Mouse (Mus musculus) stomach, embryonic 15.5 days (tissue): Measurements from ENCODE around the gene Stx8. TPM values are rescaled to one million over a fixed set of nuclear protein-coding genes. Genes with fewer than 3 reads are reported as not detected.
A peak's percentile ranks its signal among the peaks of the same experiment; 100 is the strongest.

Source experiments
- ATAC-seq: fragments of 200-750 bp; cut with Nextera tagmentation; 2 replicates; pipeline ENCODE4 v1.8.0; 2017; ENCODE audit warnings: low read depth, moderate number of reproducible peaks, moderate TSS enrichment; ENCODE audit not compliant: insufficient read depth, low FRiP score
- H3K27ac ChIP-seq: fragments of 300-500 bp; sonication (generic); 2 replicates; pipeline ENCODE4 v1.5.1; 2015; ENCODE audit warnings: mild to moderate bottlenecking, inconsistent platforms
- H3K27me3 ChIP-seq: fragments of 300-500 bp; sonication (generic); replicated peaks from 2 replicates; pipeline ENCODE4 v1.6.1; 2015; ENCODE audit warnings: inconsistent platforms
- H3K36me3 ChIP-seq: fragments of 300-500 bp; sonication (generic); 2 replicates; pipeline ENCODE4 v1.6.1; 2015; ENCODE audit warnings: inconsistent platforms
- H3K4me1 ChIP-seq: fragments of 300-500 bp; sonication (generic); 2 replicates; pipeline ENCODE4 v1.6.1; 2015; ENCODE audit warnings: inconsistent platforms
- H3K4me2 ChIP-seq: fragments of 300-500 bp; sonication (generic); 2 replicates; pipeline ENCODE4 v1.6.1; 2015; ENCODE audit warnings: mild to moderate bottlenecking, inconsistent platforms
- H3K4me3 ChIP-seq: fragments of 300-500 bp; sonication (generic); replicated peaks from 2 replicates; pipeline ENCODE4 v1.5.1; 2015; ENCODE audit warnings: inconsistent platforms
- H3K9ac ChIP-seq: fragments of 300-500 bp; sonication (generic); 2 replicates; pipeline ENCODE4 v1.6.1; 2015; ENCODE audit warnings: inconsistent platforms
- H3K9me3 ChIP-seq: fragments of 300-500 bp; sonication (generic); 2 replicates; pipeline ENCODE4 v1.6.1; 2016; ENCODE audit warnings: inconsistent platforms
- WGBS: fragments of 180-500 bp; shearing (Covaris S2); methylation state at CpG from one replicate; pipeline ENCODE4 v1.1.7; 2015; 5-methylcytosine and 5-hydroxymethylcytosine counted together
- polyA plus RNA-seq: library from polyadenylated mRNA; unstranded; fragments of >200 nt; fragmentation: Nextera tagmentation; extraction: Ambion mirVana; gene quantifications from 2 replicates; pipeline ENCODE4 v1.2.1, GENCODE M21; 2015

The Stx8 gene
- polyA plus RNA-seq, 1 experiment from 2014 or later: 55.9 TPM

DNA sequence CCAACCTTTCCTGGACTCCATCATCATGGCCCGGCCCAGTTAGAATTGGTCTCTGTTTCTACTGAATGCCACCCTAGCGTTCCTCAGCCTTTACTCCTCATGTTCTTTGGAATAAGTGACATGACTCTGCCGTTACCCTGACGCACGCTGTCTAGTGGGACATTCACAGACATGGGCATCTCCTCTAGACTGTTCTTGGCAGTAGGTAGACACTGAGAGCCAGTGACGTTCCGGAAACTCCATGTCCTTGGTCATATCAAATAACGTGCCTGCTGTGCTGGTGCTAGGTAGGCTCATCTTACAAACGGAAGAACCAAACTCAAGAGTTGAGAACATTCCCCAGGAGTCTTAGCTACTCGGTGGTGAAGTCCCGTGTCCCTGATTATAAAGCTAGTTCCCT, 231.5 kb downstream of the Stx8 start:
- peaks cover 39% of the 10 kb centered on the region for H3K4me1 ChIP-seq
- no peak overlapping the region for H3K4me2 ChIP-seq
- no peak overlapping the region for H3K4me3 ChIP-seq
- WGBS: 88% methylated on average over 11 of the region's 11 CpGs
- no peak overlapping the region for H3K9ac ChIP-seq
- H3K36me3 ChIP-seq: no peaks in the 10 kb centered on the region
- no peaks in the 10 kb centered on the region for H3K9me3 ChIP-seq
- H3K27me3 ChIP-seq: no peaks in the 10 kb centered on the region
- H3K27ac ChIP-seq: no peak overlapping the region
- ATAC-seq: no peak

- no peaks in the 10 kb centered on the region for H3K9me3 ChIP-seq
- no peak overlapping the region for H3K9ac ChIP-seq
- H3K4me3 ChIP-seq: no peak overlapping the region
- H3K4me1 ChIP-seq: peaks cover 39% of the 10 kb centered on the region
- WGBS: 43% methylated on average over 10 of the region's 10 CpGs
- H3K36me3 ChIP-seq: no peaks in the 10 kb centered on the region
- H3K4me2 ChIP-seq: no peak overlapping the region
- no peak overlapping the region for H3K27ac ChIP-seq
- H3K27me3 ChIP-seq: no peaks in the 10 kb centered on the region
- no peak for ATAC-seq
These were observed 232.7 kb downstream of the Stx8 start for GRCm38 (mm10) chr11:68198696-68199095.

DNA sequence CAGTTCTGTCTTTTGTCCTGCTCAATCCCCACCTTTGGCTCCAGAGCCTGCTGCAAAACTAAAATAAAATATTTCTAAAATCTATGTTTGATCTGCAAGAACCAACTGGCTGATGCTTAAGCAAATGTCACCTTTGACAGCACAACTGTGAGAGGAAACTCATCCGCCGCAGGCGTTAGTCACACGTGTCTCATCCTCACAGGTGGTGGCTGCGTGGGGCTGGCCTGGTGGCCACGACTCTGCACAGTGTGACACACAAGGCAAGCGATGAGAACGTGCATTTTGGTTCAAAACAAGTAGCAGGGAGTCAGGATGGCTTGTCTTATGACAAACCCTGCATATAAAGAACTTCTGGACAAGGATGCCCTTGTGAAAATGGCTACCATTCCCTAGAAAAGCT, 233.1 kb downstream of the Stx8 start:
- Histone ChIP-seq H3K9ac (no peak overlapping the region), H3K4me3 (no peak overlapping the region), H3K4me2 (no peak overlapping the region), H3K27ac (0 out of 2 replicates have a peak overlapping the region, but pooled peaks have one; percentile 60), H3K27me3 (no peaks in the 10 kb centered on the region), H3K9me3 (no peaks in the 10 kb centered on the region), H3K36me3 (no peaks in the 10 kb centered on the region), H3K4me1 (peaks cover 37% of the 10 kb centered on the region)
- ATAC-seq: no peak
- 60% methylated on average over 8 of the region's 8 CpGs for WGBS

GRCm38 (mm10) chr11:68199801-68200423, 233.9 kb downstream of the Stx8 start:
- ATAC-seq: peak; percentile 54; the same call in 1 of the 2 replicates
- H3K36me3 ChIP-seq: no peaks in the 10 kb centered on the region
- 0 out of 2 replicates have a peak overlapping the region, but pooled peaks have one; percentile 14 for H3K4me2 ChIP-seq
- peaks cover 35% of the 10 kb centered on the region for H3K4me1 ChIP-seq
- no peak overlapping the region for H3K9ac ChIP-seq
- 15% methylated on average over 10 of the region's 10 CpGs for WGBS
- H3K27ac ChIP-seq: peak overlapping the region; percentile 60; the same call in 1 of the 2 replicates
- no peak overlapping the region for H3K4me3 ChIP-seq
- H3K9me3 ChIP-seq: no peaks in the 10 kb centered on the region
- no peaks in the 10 kb centered on the region for H3K27me3 ChIP-seq

DNA sequence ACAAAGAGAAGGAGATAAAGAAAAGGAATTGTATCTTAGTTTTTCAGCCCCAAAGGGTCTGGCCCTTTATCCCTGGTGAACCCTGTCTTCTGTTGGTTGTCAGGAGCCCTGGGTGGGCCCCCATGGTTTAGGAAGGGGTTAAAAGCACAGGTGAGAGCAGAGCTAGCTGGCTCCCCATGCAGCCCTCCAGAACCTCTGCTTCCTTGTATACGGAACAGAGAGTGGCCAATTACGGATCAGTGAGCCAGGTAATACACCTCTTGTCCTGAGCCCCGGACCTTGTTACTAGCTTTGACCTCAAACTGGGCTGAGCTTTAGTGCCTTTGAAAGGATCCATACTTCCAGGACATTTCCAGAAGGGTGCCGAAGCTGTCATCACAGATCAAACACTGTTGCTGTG, 234.5 kb downstream of the Stx8 start:
- no peaks in the 10 kb centered on the region for H3K27me3 ChIP-seq
- no peak overlapping the region for H3K4me2 ChIP-seq
- 65% methylated on average over 4 of the region's 4 CpGs for WGBS
- H3K36me3 ChIP-seq: no peaks in the 10 kb centered on the region
- no peak overlapping the region for H3K9ac ChIP-seq
- peak overlapping the region; percentile 60; the same call in 1 of the 2 replicates for H3K27ac ChIP-seq
- no peak overlapping the region for H3K4me3 ChIP-seq
- ATAC-seq: no peak; the same call in 1 of the 2 replicates
- H3K9me3 ChIP-seq: no peaks in the 10 kb centered on the region
- H3K4me1 ChIP-seq: peaks cover 36% of the 10 kb centered on the region

- Histone ChIP-seq H3K27me3 (no peaks in the 10 kb centered on the region), H3K4me1 (peaks cover 30% of the 10 kb centered on the region), H3K4me2 (no peak overlapping the region), H3K27ac (no peak overlapping the region), H3K9me3 (no peaks in the 10 kb centered on the region), H3K4me3 (no peak overlapping the region), H3K36me3 (no peaks in the 10 kb centered on the region), H3K9ac (no peak overlapping the region)
- 50% methylated on average over 1 of the region's 1 CpGs for WGBS
- ATAC-seq: no peak
These were observed 235.1 kb downstream of the Stx8 start for GRCm38 (mm10) chr11:68201063-68201462.

- Histone ChIP-seq H3K4me2 (no peak overlapping the region), H3K36me3 (no peaks in the 10 kb centered on the region), H3K4me3 (no peak overlapping the region), H3K27ac (no peak overlapping the region), H3K27me3 (no peaks in the 10 kb centered on the region), H3K4me1 (peaks cover 24% of the 10 kb centered on the region), H3K9ac (no peak overlapping the region), H3K9me3 (no peaks in the 10 kb centered on the region)
- 86% methylated on average over 10 of the region's 10 CpGs for WGBS
- ATAC-seq: no peak
These were observed 235.9 kb downstream of the Stx8 start for GRCm38 (mm10) chr11:68201811-68202459.

GRCm38 (mm10) chr11:68202561-68202960, 236.6 kb downstream of the Stx8 start:
- Histone ChIP-seq H3K4me1 (peaks cover 24% of the 10 kb centered on the region), H3K27ac (no peak overlapping the region), H3K4me3 (no peak overlapping the region), H3K9me3 (no peaks in the 10 kb centered on the region), H3K4me2 (no peak overlapping the region), H3K27me3 (no peaks in the 10 kb centered on the region), H3K36me3 (no peaks in the 10 kb centered on the region), H3K9ac (no peak overlapping the region)
- WGBS: 60% methylated on average over 10 of the region's 10 CpGs
- no peak for ATAC-seq

- Histone ChIP-seq H3K27ac (no peak overlapping the region), H3K36me3 (no peaks in the 10 kb centered on the region), H3K9me3 (no peaks in the 10 kb centered on the region), H3K9ac (no peak overlapping the region), H3K4me2 (no peak overlapping the region), H3K4me1 (peaks cover 24% of the 10 kb centered on the region), H3K27me3 (no peaks in the 10 kb centered on the region), H3K4me3 (no peak overlapping the region)
- WGBS: 70% methylated on average over 10 of the region's 10 CpGs
- no peak for ATAC-seq
These were observed 237.8 kb downstream of the Stx8 start for GRCm38 (mm10) chr11:68203658-68204315.

DNA sequence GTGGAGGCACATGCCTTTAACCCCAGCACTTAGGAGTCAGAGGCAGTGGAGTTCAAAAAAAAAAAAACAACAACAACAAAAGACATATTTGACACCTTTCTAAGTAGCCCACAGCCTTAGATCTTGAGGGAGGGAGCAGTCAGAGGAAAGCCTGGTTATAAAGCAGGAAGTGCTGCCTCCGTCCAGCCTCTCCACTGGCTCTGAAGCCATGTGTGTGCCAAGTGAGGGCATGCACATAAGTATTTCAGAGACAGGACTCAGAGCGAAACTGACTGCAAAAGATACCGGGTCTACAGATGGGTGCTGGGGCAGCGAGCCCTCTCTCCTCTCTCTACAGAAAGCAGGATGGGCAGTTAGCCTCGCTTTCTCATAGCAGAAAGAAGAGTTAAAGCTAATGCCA, 238.4 kb downstream of the Stx8 start:
- Histone ChIP-seq H3K4me1 (peaks cover 21% of the 10 kb centered on the region), H3K27me3 (no peaks in the 10 kb centered on the region), H3K9me3 (no peaks in the 10 kb centered on the region), H3K27ac (no peak overlapping the region), H3K9ac (no peak overlapping the region), H3K4me3 (no peak overlapping the region), H3K36me3 (no peaks in the 10 kb centered on the region), H3K4me2 (no peak overlapping the region)
- 70% methylated on average over 5 of the region's 5 CpGs for WGBS
- no peak for ATAC-seq

DNA sequence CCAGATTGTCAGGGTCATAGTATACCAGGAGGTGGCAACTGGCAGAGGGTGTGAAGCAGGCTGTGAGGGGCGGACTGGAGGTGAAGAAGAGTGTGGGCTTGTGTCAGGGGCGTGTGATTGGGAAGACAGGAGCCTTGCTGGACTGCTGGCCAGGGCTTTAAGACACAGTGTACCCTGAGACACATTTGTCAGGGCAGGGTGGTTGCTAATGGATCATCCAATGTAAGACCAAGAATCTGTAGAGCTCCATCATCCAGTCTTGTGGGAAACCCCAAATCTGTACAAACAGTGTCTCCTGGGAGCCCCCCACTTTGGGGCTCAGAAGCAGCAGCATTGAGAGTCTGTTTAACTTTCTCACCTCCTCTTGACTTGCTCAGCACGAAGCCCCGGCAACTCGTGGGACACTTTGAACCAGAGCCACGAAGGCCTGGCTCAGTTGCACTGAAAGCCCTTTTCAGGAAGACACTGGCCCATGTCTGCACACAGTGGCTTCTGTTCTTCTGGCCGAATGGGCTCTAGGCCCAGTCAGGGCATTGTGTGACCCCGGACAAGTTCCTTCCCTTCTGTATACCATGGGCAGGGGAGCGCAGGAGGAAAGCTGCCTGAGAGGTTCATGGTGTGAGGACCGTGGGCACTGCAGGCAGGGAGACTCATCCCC, 239.7 kb downstream of the Stx8 start:
- H3K4me2 ChIP-seq: no peak overlapping the region
- no peaks in the 10 kb centered on the region for H3K36me3 ChIP-seq
- H3K4me1 ChIP-seq: peaks cover 10% of the 10 kb centered on the region
- H3K9ac ChIP-seq: no peak overlapping the region
- H3K27ac ChIP-seq: no peak overlapping the region
- H3K27me3 ChIP-seq: no peaks in the 10 kb centered on the region
- no peak overlapping the region for H3K4me3 ChIP-seq
- no peak for ATAC-seq
- WGBS: 80% methylated on average over 10 of the region's 10 CpGs
- H3K9me3 ChIP-seq: no peaks in the 10 kb centered on the region

- ATAC-seq: no peak
- Histone ChIP-seq H3K36me3 (no peaks in the 10 kb centered on the region), H3K9me3 (no peaks in the 10 kb centered on the region), H3K4me2 (no peak overlapping the region), H3K9ac (no peak overlapping the region), H3K27ac (peak overlapping the region; percentile 68), H3K4me1 (peaks cover 17% of the 10 kb centered on the region), H3K4me3 (no peak overlapping the region), H3K27me3 (no peaks in the 10 kb centered on the region)
- 53% methylated on average over 2 of the region's 2 CpGs for WGBS
These were observed 242.0 kb downstream of the Stx8 start for GRCm38 (mm10) chr11:68208023-68208422.
